Mouse (Mus musculus): ENCODE results near the gene Pycard. TPM values are rescaled to one million over a fixed set of nuclear protein-coding genes. Genes with fewer than 3 reads are reported as not detected.
"Not testable (repeated sequence)": the region's sequence is repeated elsewhere in the genome, so short reads cannot be mapped to it uniquely, and the experiment has no call there.

Pycard gene
- total RNA-seq, 1 experiment from 2014 or later: 10.5 TPM

GRCm38 (mm10) chr7:127952864-127953581 lies 40.6 kb downstream of the Pycard start:
- ATAC-seq (ENCODE audit: extremely low read depth, insufficient number of reproducible peaks, low FRiP score, poor library complexity, severe bottlenecking): peak; percentile 33; the same call in 1 of the 2 replicates

GRCm38 (mm10) chr7:127946470-127947023 lies 47.1 kb downstream of the Pycard start, which contains the start of gene Prss36:
Gene Prss36, minus strand, starts transcription at chr7:127946725.
- no peak for ATAC-seq (ENCODE audit: extremely low read depth, insufficient number of reproducible peaks, low FRiP score, poor library complexity, severe bottlenecking)

GRCm38 (mm10) chr7:127944614-127945013 lies 49.1 kb downstream of the Pycard start:
- no peak for ATAC-seq (ENCODE audit: extremely low read depth, insufficient number of reproducible peaks, low FRiP score, poor library complexity, severe bottlenecking)

- ATAC-seq (ENCODE audit: extremely low read depth, insufficient number of reproducible peaks, low FRiP score, poor library complexity, severe bottlenecking): not testable (repeated sequence)
These were observed 51.6 kb downstream of the Pycard start for GRCm38 (mm10) chr7:127942097-127942496.

Other genes with a start within 250 kb of the Pycard start
- 9.0 and 9.2 TPM in 2 replicates for gene Fbxl19, start 249.3 kb downstream of the Pycard start, total RNA-seq (2017)
- gene Orai3, start 224.1 kb downstream of the Pycard start, total RNA-seq (2017): 35.7 and 42.8 TPM in 2 replicates
- 14.4 and 16.7 TPM in 2 replicates for gene Setd1a, start 217.2 kb downstream of the Pycard start, total RNA-seq (2017)
- gene Gm49388, start 208.3 kb downstream of the Pycard start, total RNA-seq (2017): 3.3 and 3.5 TPM in 2 replicates
- gene Hsd3b7, start 193.3 kb downstream of the Pycard start, total RNA-seq (2017): 4.4 and 4.5 TPM in 2 replicates
- 93.0 and 99.9 TPM in 2 replicates for gene Stx4a, start 169.6 kb downstream of the Pycard start, total RNA-seq (2017)
- gene Stx1b, start 169.3 kb downstream of the Pycard start, total RNA-seq (2017): not detected in 2 replicates
- 93.1 and 93.5 TPM in 2 replicates for gene Zfp646, start 117.6 kb downstream of the Pycard start, total RNA-seq (2017)
- gene Zfp668, start 117.0 kb downstream of the Pycard start, total RNA-seq (2017): 6.2 and 12.5 TPM in 2 replicates
- not detected in 2 replicates for gene Prss53, start 102.9 kb downstream of the Pycard start, total RNA-seq (2017)
- not detected in 2 replicates for gene Gm21974, start 98.4 kb downstream of the Pycard start, total RNA-seq (2017)
- 4.8 and 8.5 TPM in 2 replicates for gene Vkorc1, start 98.2 kb downstream of the Pycard start, total RNA-seq (2017)
- 9.6 and 11.6 TPM in 2 replicates for gene Bckdk, start 89.8 kb downstream of the Pycard start, total RNA-seq (2017)
- gene Kat8, start 81.4 kb downstream of the Pycard start, total RNA-seq (2017): 50.2 and 71.2 TPM in 2 replicates
- 0.25 and 1.3 TPM in 2 replicates for gene Prss8, start 63.8 kb downstream of the Pycard start, total RNA-seq (2017)
- 1.2 and 2.0 TPM in 2 replicates for gene Prss36, start 47.1 kb downstream of the Pycard start, total RNA-seq (2017)
- 121 and 134 TPM in 2 replicates for gene Fus, start 26.4 kb downstream of the Pycard start, total RNA-seq (2017)
- 0.70 and 0.86 TPM in 2 replicates for gene Trim72, start 10.1 kb upstream of the Pycard start, total RNA-seq (2017)
- 339 and 346 TPM in 2 replicates for gene Itgam, start 68.8 kb upstream of the Pycard start, total RNA-seq (2017)
- gene Gm49368, start 68.8 kb upstream of the Pycard start, total RNA-seq (2017): 23.6 and 30.6 TPM in 2 replicates
- 44.3 and 62.5 TPM in 2 replicates for gene Itgax, start 135.7 kb upstream of the Pycard start, total RNA-seq (2017)
- 0.12 and 1.8 TPM in 2 replicates for gene Itgad, start 160.5 kb upstream of the Pycard start, total RNA-seq (2017)
- gene Cox6a2, start 212.5 kb upstream of the Pycard start, total RNA-seq (2017): not detected in 2 replicates
- gene Armc5, start 243.5 kb upstream of the Pycard start, total RNA-seq (2017): 5.8 and 7.1 TPM in 2 replicates
- gene 9130023H24Rik, start 244.2 kb upstream of the Pycard start, total RNA-seq (2017): 5.2 and 5.6 TPM in 2 replicates